Mouse (Mus musculus) G1E (cell line): ENCODE measurements around the gene Snap91.

ENCODE experiments used
- CTCF ChIP-seq: IDR thresholded peaks from 2 replicates; pipeline ENCODE4 v1.5.1; 2012; ENCODE audit warnings: low read depth, low read length, inconsistent platforms, mixed read lengths
- GATA1 ChIP-seq: IDR thresholded peaks from 2 replicates; pipeline ENCODE4 v1.6.1; 2012; ENCODE audit warnings: borderline replicate concordance, low read length, inconsistent platforms, mixed read lengths
- TAL1 ChIP-seq: conservative IDR thresholded peaks from 2 replicates; pipeline ENCODE4 v1.6.1; 2012; ENCODE audit warnings: low read depth, low read length, inconsistent platforms, mixed read lengths

DNA sequence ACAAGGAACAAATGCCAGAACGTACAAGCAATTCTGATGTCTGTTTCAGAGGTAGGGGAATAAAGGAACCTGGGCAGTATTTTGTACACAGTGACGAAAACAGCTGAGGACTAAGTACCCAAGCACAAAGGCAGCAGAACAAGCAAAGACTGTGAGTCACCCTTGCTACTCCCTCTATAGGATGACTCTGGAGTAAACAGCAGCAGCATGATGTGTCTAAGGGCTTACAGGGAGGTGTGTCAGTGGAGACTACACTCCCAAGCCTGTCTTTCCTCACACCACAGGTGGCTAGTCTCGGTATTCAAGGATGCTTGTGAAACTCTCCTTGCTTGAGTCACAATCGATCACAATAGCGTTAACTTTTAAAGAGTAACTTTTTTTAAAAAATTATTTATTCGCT is 66.1 kb downstream of the Snap91 start:
- TF ChIP-seq GATA1 (no peak), CTCF (no peak), TAL1 (no peak)
